Mouse (Mus musculus) embryonic facial prominence, embryonic 10.5 days (tissue): ENCODE measurements around the gene Ybey. TPM values are rescaled to one million over a fixed set of nuclear protein-coding genes. Genes with fewer than 3 reads are reported as not detected.

Experiments
- DNase-seq: peaks from one replicate; pipeline ENCODE4 v3.0.0-alpha.2; 2017; ENCODE audit warnings: low spot score
- H3K27ac ChIP-seq: fragments of 300-500 bp; sonication (generic); replicated peaks from 2 replicates; pipeline ENCODE4 v1.5.1; 2016; ENCODE audit warnings: mild to moderate bottlenecking
- H3K27me3 ChIP-seq: fragments of 300-500 bp; sonication (generic); replicated peaks from 2 replicates; pipeline ENCODE4 v1.6.1; 2016; ENCODE audit warnings: low read depth, mild to moderate bottlenecking; ENCODE audit not compliant: poor library complexity, severe bottlenecking
- H3K36me3 ChIP-seq: fragments of 300-500 bp; sonication (generic); replicated peaks from 2 replicates; pipeline ENCODE4 v1.6.1; 2016; ENCODE audit warnings: mild to moderate bottlenecking, moderate library complexity
- H3K4me1 ChIP-seq: fragments of 300-500 bp; sonication (generic); 2 replicates; pipeline ENCODE4 v1.6.1; 2016
- H3K4me3 ChIP-seq: fragments of 300-500 bp; sonication (generic); 2 replicates; pipeline ENCODE4 v1.5.1; 2016; ENCODE audit warnings: mild to moderate bottlenecking, moderate library complexity
- H3K9me3 ChIP-seq: fragments of 300-500 bp; sonication (generic); 2 replicates; pipeline ENCODE4 v1.6.1; 2016; ENCODE audit warnings: mild to moderate bottlenecking
- WGBS: fragments of 180-500 bp; shearing (Covaris S2); methylation state at CpG from one replicate; pipeline ENCODE4 v1.1.7; 2016; 5-methylcytosine and 5-hydroxymethylcytosine counted together
- polyA plus RNA-seq: library from polyadenylated mRNA; unstranded; fragments of >200 nt; fragmentation: Nextera tagmentation; extraction: Ambion mirVana; gene quantifications from 2 replicates; pipeline ENCODE4 v1.2.1, GENCODE M21; 2016

The Ybey gene
- polyA plus RNA-seq, 1 experiment from 2014 or later: 9.9 TPM

GRCm38 (mm10) chr10:76480851-76481250 is 11.9 kb upstream of the Ybey start:
- H3K27me3 ChIP-seq: no peaks in the 10 kb centered on the region
- no peak for DNase-seq
- 92% methylated on average over 13 of the region's 13 CpGs for WGBS
- no peaks in the 10 kb centered on the region for H3K9me3 ChIP-seq
- H3K4me3 ChIP-seq: no peak overlapping the region
- no peak overlapping the region for H3K27ac ChIP-seq
- no peaks in the 10 kb centered on the region for H3K4me1 ChIP-seq
- peaks cover 98% of the 10 kb centered on the region for H3K36me3 ChIP-seq

DNA sequence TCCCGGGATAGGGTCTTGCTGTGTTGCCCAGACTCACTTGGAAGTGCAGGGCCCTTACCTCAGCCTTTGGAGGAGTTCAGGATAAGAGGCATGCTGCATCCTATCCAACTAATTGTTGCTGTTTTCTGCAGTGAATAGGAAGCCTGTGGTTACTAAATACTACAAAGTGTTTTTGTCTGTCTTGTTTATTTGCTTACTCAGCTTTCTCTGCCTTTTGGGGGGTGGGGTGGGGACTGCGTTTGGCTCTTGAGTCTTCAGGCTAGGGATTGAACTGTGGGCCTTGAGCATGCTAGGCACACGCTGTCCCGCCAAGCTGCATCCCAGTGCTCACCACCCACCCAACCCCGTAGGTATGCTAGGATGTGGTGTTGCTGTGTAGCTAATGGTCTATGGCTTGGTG is 4.8 kb upstream of the Ybey start:
- Histone ChIP-seq H3K27me3 (no peaks in the 10 kb centered on the region), H3K4me3 (no peak overlapping the region), H3K27ac (no peak overlapping the region), H3K36me3 (peaks cover 87% of the 10 kb centered on the region), H3K4me1 (0 out of 2 replicates have a peak, but pooled peaks cover 7% of the 10 kb centered on the region), H3K9me3 (no peaks in the 10 kb centered on the region)
- 89% methylated on average over 5 of the region's 5 CpGs for WGBS
- no peak for DNase-seq

GRCm38 (mm10) chr10:76462721-76463120 is 6.2 kb downstream of the Ybey start:
- Histone ChIP-seq H3K36me3 (peaks cover 47% of the 10 kb centered on the region), H3K27me3 (no peaks in the 10 kb centered on the region), H3K9me3 (peaks cover 16% of the 10 kb centered on the region), H3K27ac (no peak overlapping the region), H3K4me1 (peaks cover 2% of the 10 kb centered on the region), H3K4me3 (no peak overlapping the region)
- 85% methylated on average over 6 of the region's 6 CpGs for WGBS
- no peak for DNase-seq

DNA sequence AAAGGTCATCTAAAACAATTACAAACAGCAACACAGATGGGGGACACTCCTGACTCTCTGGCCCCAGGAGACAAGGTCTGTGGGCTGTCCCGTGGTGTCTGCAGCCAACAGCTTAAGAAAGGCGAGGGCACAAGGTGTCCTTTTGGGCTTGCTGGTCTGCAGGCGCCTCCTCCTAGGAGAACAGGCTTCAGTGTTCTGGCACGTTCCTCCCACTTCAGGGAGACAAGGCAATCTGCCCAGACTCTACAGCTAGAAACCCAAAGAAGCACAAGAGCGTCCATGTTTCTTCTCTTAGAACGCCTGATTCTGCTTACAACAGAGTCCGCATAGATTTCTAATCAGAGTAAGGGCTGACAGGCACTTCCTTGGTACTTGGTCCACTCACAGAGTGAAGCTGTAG is 6.6 kb downstream of the Ybey start:
- Histone ChIP-seq H3K4me3 (no peak overlapping the region), H3K36me3 (peaks cover 47% of the 10 kb centered on the region), H3K9me3 (peaks cover 16% of the 10 kb centered on the region), H3K27ac (no peak overlapping the region), H3K4me1 (no peaks in the 10 kb centered on the region), H3K27me3 (no peaks in the 10 kb centered on the region)
- DNase-seq: no peak
- whole genome bisulfite sequencing: 93% methylated on average over 7 of the region's 7 CpGs

- no peak for DNase-seq
- Histone ChIP-seq H3K27ac (no peak overlapping the region), H3K4me1 (no peaks in the 10 kb centered on the region), H3K4me3 (no peak overlapping the region), H3K27me3 (no peaks in the 10 kb centered on the region), H3K9me3 (peaks cover 16% of the 10 kb centered on the region), H3K36me3 (peaks cover 47% of the 10 kb centered on the region)
- 93% methylated on average over 1 of the region's 1 CpGs for WGBS
Measured at GRCm38 (mm10) chr10:76461255-76461654, 7.7 kb downstream of the Ybey start.

DNA sequence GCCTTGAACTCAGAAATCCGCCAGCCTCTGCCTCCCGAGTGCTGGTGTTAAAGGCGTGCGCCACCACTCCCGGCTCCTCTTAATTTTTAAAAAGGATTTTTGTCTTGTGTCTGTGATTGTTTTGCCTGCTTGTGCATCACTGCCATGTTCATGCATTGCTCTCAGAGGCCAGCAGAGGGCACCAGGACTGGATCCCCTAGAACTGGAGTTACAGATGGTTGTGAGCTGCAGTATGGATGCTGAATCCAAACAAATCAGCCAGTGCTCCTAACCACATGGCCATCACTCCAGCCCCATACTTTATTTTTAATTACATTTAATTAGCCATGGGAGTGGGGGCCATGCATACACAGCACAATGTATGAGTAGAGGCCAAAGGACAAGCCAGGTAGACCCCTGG is 13.6 kb downstream of the Ybey start:
- Histone ChIP-seq H3K36me3 (0 out of 2 replicates have a peak, but pooled peaks cover 3% of the 10 kb centered on the region), H3K27ac (no peak overlapping the region)
- WGBS: 65% methylated on average over 5 of the region's 5 CpGs

GRCm38 (mm10) chr10:76448851-76449250 is 20.1 kb downstream of the Ybey start, which contains the start of gene 2610028H24Rik:
Gene 2610028H24Rik, plus strand, starts transcription at chr10:76449081.
- no peaks in the 10 kb centered on the region for H3K9me3 ChIP-seq
- H3K4me1 ChIP-seq: peaks cover under 1% of the 10 kb centered on the region; the same call in 1 of the 2 replicates
- 64% methylated on average over 5 of the region's 5 CpGs for WGBS
- no peak for DNase-seq
- H3K27me3 ChIP-seq: no peaks in the 10 kb centered on the region
- H3K4me3 ChIP-seq: no peak within 1 kb of the TSS
- H3K36me3 ChIP-seq: no peaks in the 10 kb centered on the region
- H3K27ac ChIP-seq: no peak within 1 kb of the TSS

More for the DNA sequence above, 13.6 kb downstream of the Ybey start:
- Histone ChIP-seq H3K4me3 (no peak overlapping the region), H3K27me3 (no peaks in the 10 kb centered on the region), H3K9me3 (peaks cover 12% of the 10 kb centered on the region; the same call in 1 of the 2 replicates), H3K4me1 (no peaks in the 10 kb centered on the region)
- DNase-seq: peak; percentile 60

- DNase-seq: no peak
- Histone ChIP-seq H3K27ac (no peak overlapping the region), H3K4me3 (no peak overlapping the region), H3K27me3 (no peaks in the 10 kb centered on the region), H3K9me3 (no peaks in the 10 kb centered on the region), H3K36me3 (no peaks in the 10 kb centered on the region), H3K4me1 (peaks cover 8% of the 10 kb centered on the region)
- WGBS: 83% methylated on average over 15 of the region's 15 CpGs
Measured at GRCm38 (mm10) chr10:76447406-76448229, 21.3 kb downstream of the Ybey start.

DNA sequence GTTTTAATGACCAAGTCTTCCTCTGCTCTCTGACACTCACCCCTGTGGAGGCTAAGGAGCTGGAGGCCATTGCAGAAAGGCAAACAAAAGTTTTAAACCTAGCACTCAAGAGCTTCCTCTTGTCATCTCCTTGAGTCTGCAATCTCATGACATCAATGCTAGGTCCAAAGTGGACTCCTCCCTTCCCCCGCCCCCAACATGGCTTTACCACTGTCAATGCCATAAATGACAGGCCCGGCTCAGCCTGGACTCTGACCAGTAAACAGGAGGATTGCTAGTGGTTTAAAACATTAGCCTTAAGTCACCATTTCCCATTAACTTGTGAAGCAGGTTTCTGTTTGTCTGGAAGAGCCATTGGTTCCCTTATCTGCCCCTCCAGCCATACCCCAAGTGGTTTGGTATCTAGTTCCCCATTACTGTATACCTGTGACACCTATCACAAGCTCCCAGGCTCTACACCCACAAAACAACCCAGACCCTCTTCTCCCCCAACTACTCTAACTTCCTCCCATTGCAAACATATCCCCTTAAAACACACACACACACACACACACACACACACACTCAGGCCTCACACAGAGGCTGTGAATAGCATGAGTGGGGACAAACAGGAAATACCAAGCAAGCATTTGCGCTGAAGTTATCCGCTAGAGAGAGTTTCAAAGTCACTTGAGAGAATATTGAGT is 22.8 kb downstream of the Ybey start:
- WGBS: 88% methylated on average over 4 of the region's 4 CpGs
- Histone ChIP-seq H3K36me3 (no peaks in the 10 kb centered on the region), H3K9me3 (no peaks in the 10 kb centered on the region), H3K27me3 (no peaks in the 10 kb centered on the region), H3K4me3 (no peak overlapping the region), H3K27ac (no peak overlapping the region; the same call in 1 of the 2 replicates), H3K4me1 (peaks cover 16% of the 10 kb centered on the region)
- DNase-seq: no peak

GRCm38 (mm10) chr10:76442178-76443088 is 26.5 kb downstream of the Ybey start, which contains the start of gene Pcnt:
Gene Pcnt, minus strand, starts transcription at chr10:76442786.
- peak; percentile 98 for DNase-seq
- Histone ChIP-seq H3K27me3 (no peaks in the 10 kb centered on the region), H3K36me3 (peaks cover 37% of the 10 kb centered on the region), H3K27ac (peak within 1 kb of the TSS; percentile 95), H3K4me1 (peaks cover 20% of the 10 kb centered on the region), H3K4me3 (peak within 1 kb of the TSS; percentile 94), H3K9me3 (no peaks in the 10 kb centered on the region)
- WGBS: under 1% methylated on average over 78 of the region's 78 CpGs

DNA sequence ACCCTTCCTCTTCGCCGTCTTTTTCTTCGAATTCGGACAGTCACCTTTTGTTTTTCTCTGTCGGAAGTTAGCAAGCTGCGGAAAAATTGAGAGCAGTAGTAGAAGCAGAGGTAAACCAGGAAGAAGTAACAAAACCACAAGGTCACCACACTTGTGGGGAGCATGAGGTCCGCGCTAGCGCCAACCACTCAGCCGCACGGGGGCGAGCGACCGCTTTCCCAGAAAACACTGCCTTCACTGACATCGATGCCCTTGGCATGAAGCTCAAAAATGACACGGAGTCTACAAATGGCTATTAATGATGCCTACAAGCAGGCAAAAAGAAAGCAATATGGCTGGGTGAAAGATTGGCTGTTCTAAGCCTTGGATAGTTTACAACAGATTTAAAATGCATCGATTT is 28.6 kb downstream of the Ybey start, which contains the start of gene AC141477.1:
Gene AC141477.1 (minus strand): TSS at position 164 of the 400 bp plus-strand sequence.
- no peak within 1 kb of the TSS for H3K27ac ChIP-seq
- no peaks in the 10 kb centered on the region for H3K9me3 ChIP-seq
- peaks cover 20% of the 10 kb centered on the region for H3K4me1 ChIP-seq
- whole genome bisulfite sequencing: 95% methylated on average over 17 of the region's 17 CpGs
- peak within 1 kb of the TSS; percentile 94 for H3K4me3 ChIP-seq
- no peak for DNase-seq
- H3K36me3 ChIP-seq: peaks cover 58% of the 10 kb centered on the region
- no peaks in the 10 kb centered on the region for H3K27me3 ChIP-seq
